Mouse (Mus musculus): Measurements from ENCODE around the gene Cnnm2.

- TF ChIP-seq CTCF (IDR thresholded peaks at IDR 0.05) = no peak
- no peak for TF ChIP-seq EP300 (IDR thresholded peaks at IDR 0.05)
Measured at GRCm38 (mm10) chr19:46756221-46756620, 5.2 kb upstream of the Cnnm2 start.
